Mouse (Mus musculus) liver, adult (tissue): ENCODE results near the gene Arntl2.

ENCODE experiments used
- GATA4 ChIP-seq: IDR thresholded peaks from 2 replicates; pipeline ENCODE4 v1.6.1; 2014; ENCODE audit warnings: mild to moderate bottlenecking, low read length; ENCODE audit not compliant: insufficient replicate concordance

Gene Arntl2

GRCm38 (mm10) chr6:146857386-146857785 lies 61.5 kb downstream of the Arntl2 start:
- no peak for TF ChIP-seq GATA4

- TF ChIP-seq GATA4 = no peak
These were observed 67.3 kb downstream of the Arntl2 start for GRCm38 (mm10) chr6:146863154-146863553.

DNA sequence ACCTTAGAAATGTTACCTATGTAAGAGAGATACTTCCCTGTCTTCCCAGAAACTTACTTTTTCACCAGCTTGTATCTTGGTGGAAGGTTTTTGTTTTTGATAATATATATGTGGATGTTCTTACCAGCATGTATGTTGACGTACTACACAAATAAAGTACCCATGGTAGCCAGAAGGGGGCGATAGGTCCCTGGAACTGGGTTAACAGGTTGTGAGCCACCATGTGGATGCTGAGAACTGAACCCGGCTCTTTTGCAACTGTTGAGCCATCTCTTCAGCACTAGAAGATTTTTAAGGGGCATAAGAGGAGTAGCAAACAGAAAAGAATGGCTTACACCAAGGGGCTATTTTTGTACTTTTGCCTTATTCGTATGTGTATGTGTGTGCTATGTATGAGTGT lies 69.8 kb downstream of the Arntl2 start:
- TF ChIP-seq GATA4 = no peak

DNA sequence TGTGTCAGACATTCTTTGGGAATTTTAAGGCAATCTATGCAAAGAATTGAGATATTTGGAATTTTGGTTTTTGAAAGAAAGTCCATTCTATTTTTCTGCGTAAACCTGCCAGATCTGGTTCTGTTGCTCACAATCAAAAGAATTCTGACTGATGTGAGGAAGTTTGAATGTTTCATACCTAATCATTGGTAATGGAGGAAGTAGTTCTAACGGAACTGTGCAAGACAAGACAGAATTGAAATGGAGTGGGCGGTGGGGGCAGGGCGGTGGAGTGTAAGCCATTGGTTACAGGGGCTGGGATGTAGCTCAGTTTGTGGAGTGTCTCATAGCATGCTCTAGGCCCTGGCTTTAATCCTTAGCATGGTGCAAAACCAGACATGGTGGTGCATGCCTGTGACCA lies 76.1 kb downstream of the Arntl2 start:
- no peak for TF ChIP-seq GATA4

- no peak for TF ChIP-seq GATA4
These were observed 78.6 kb downstream of the Arntl2 start for GRCm38 (mm10) chr6:146874415-146874814.

DNA sequence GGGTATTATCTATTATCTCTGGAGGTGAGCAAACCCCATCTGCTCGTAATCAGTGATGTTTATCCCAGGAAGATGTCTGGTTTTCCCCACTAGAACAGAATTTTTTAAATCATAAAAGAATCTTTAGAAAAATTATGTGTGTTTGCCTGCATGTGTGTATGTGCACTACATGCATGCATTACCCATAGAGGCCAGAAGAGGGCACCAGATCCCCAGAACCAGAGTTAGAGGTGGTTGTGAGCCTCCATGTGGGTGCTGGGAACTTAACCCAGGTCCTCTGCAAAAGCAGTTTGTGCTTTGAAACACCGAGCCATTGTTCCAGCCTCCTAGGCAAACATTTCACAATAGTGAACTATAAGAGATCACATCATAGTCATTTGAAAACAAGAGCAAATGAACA lies 81.0 kb downstream of the Arntl2 start:
- TF ChIP-seq GATA4 = no peak

DNA sequence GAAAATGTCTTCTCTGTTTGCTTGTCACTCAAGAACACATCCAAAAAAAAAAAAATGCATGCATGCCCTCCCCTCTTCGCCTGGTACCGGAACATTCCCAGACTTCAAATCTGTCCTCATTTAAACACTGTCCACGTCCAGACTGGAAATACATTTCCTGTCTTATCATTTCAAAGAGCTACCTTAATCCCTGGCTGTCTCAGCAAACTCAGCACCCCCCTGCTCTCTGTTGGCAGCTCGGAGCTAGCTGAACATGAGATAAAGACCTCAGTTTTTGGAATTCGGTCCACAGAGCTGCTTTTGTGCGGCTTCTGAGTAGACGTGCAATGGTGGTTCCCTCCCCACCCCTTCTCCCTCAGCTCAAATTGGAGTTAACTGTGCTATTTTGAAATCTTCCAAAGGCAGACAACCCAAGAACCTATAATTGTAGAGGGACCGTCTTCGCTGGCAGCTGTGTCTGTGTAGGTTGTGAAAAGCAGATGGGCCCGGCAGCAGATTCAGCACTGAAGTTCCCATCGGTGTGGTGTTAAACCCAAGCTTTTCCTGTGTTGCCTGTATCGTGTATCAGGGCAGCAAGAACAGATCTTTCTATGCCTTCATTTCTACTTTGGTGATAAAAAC lies 81.7 kb downstream of the Arntl2 start:
- no peak for TF ChIP-seq GATA4

GRCm38 (mm10) chr6:146878926-146879325 lies 83.1 kb downstream of the Arntl2 start:
- no peak for TF ChIP-seq GATA4

DNA sequence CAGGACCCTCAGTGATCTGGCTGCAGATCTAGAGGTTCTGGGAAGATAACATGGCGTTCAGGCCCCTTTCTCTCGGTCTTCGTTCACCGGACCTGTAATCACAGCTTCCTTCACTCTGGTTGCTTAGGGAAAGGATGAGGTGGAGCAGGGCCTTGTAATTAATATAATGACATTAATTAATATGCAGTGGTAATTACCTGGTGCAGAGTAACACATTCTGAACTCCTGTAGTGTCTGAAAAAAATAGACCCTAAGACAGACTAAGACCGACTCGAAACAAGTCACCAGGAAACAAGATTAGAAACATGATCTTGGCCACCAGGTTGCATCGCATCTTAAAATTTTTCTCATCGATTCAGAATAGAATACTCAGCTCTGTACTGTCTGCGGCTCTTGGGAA lies 84.0 kb downstream of the Arntl2 start:
- TF ChIP-seq GATA4 = no peak

DNA sequence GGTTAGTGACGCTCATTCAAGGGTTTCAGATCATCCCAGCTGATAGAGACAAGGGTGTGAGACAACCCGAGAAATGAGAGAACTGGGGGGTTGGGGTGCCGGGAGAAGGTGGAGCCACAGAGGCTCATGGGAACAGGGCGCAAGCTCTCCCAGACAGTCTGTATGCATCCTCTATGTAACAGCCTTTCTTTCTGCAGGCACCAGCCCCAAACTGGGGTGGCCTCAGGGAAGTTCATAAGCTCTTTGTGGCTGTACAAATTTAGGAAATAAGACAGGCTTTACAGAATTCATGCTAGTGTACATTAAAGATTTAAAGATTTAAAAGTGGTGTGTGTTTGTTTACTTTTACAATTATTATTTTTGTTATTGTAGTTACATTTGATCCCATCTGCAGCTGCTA lies 84.4 kb downstream of the Arntl2 start:
- TF ChIP-seq GATA4 = no peak

GRCm38 (mm10) chr6:146881896-146882770 lies 86.3 kb downstream of the Arntl2 start:
- TF ChIP-seq GATA4 = no peak
